Mouse (Mus musculus) myocyte (in vitro differentiated cells): Measurements from ENCODE around the gene Dnmbp. TPM values are rescaled to one million over a fixed set of nuclear protein-coding genes. Genes with fewer than 3 reads are reported as not detected.

Experiments
- polyA plus RNA-seq: library from polyadenylated mRNA; unstranded; fragments of >200 nt; fragmentation: generic; extraction: Trizol; gene quantifications from one replicate; pipeline ENCODE4 v1.2.1, GENCODE M21; 2012; ENCODE audit warnings: missing spikeins

Gene Dnmbp
- polyA plus RNA-seq, 1 experiment: 7.8 TPM

Other genes with a start within 250 kb of the Dnmbp start
- gene Cutc, start 187.2 kb downstream of the Dnmbp start, polyA plus RNA-seq: 5.1 TPM
- gene Cox15, start 187.2 kb downstream of the Dnmbp start, polyA plus RNA-seq: 11.5 TPM
- not detected for gene Abcc2, start 158.0 kb downstream of the Dnmbp start, polyA plus RNA-seq
- gene Cpn1, start 46.4 kb upstream of the Dnmbp start, polyA plus RNA-seq: not detected
- gene Cyp2c23, start 89.0 kb upstream of the Dnmbp start, polyA plus RNA-seq: 0.38 TPM
- gene Erlin1, start 129.6 kb upstream of the Dnmbp start, polyA plus RNA-seq: 13.5 TPM
- 12.2 TPM for gene Chuk, start 167.3 kb upstream of the Dnmbp start, polyA plus RNA-seq
- 10.3 TPM for gene Cwf19l1, start 195.7 kb upstream of the Dnmbp start, polyA plus RNA-seq
- 65.1 TPM for gene Bloc1s2, start 206.3 kb upstream of the Dnmbp start, polyA plus RNA-seq